Mouse (Mus musculus) adrenal gland, adult 10 weeks (tissue): ENCODE data around the gene Atp6v0e. TPM values are rescaled to one million over a fixed set of nuclear protein-coding genes. Genes with fewer than 3 reads are reported as not detected.

Experiments
- polyA plus RNA-seq: library from polyadenylated mRNA; stranded (reverse); fragments of 350-450 nt; fragmentation: Illumina TruSeq; extraction: RNeasy Lipid Tissue Mini Kit (QIAGEN cat#74804); gene quantifications from one replicate; pipeline ENCODE4 v1.2.3, GENCODE M21; 2014; ENCODE audit warnings: low read depth, low replicate concordance

The Atp6v0e gene
- polyA plus RNA-seq = 91.7 TPM

DNA sequence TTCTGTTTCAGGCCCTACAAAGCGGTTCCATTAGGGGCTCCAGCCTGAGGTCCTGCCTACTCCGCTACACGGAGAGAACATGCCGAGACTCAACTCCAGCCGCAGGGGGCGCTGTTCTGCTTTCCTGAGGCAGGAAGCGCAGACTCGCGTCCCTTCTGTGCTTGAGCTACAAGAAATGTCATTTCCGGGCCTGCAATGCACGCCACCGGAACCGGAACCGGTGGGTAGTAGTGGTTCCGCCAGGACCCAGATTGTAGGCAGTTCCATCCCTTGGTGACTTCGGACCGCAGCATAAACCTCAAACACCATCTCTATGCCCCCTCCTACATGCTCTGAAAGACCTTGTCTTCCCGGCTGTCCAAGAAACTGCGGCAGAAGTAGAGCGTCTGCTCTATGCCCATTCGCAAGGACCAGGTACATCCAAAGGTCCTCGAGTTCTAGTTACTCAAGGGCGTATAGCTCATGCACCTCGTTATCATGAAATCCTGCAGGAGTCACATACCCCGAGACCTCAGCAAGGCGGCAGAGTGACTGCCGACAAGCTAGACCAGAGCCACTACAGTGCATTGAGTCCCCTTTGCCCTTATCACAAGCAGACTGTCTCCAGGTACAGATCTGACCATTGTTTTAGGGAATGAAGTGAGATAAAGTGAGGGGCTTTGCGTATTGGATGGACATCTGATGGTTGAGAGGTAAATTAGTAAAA is at the start of gene Atp6v0e:
Gene Atp6v0e (plus strand): TSS at position 254 of the 706 bp plus-strand sequence.

DNA sequence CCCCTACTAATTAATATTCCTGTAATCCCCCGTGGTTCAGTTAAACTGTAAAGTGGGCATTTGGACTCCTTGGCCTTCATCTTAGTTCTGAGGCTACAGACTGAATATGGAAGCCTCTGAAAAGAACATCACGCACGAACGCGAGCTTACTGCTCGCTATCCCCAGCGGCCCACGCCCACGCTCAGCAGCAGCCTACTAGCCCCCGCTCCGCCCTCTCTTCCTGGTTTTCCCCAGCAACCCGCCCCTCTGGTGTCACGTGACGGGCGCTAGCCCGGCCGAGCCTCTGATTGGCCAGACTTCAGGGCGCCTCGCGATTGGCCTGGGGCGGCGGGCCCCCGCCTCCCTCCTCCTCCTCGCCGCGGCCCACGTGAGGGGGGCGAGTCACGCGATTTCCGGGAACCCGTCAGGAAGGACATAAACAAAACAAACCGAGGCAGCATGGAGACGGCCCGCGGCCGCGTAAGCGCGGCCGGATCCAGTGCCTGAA is 52.3 kb downstream of the Atp6v0e start, which contains the start of gene Crebrf:
Gene Crebrf (plus strand): TSS at position 380 of the 488 bp plus-strand sequence.

Other genes with a start within 250 kb of the Atp6v0e start
- gene Neurl1b, start 248.4 kb upstream of the Atp6v0e start, polyA plus RNA-seq = 3.0 TPM
- 65.3 TPM for gene Ergic1, start 101.7 kb upstream of the Atp6v0e start, polyA plus RNA-seq
- gene Dusp1, start 101.1 kb upstream of the Atp6v0e start, polyA plus RNA-seq = 48.2 TPM
- 79.0 TPM for gene Crebrf, start 52.4 kb downstream of the Atp6v0e start, polyA plus RNA-seq
- gene Bnip1, start 117.8 kb downstream of the Atp6v0e start, polyA plus RNA-seq = 10.3 TPM
- not detected for gene Nkx2-5, start 181.8 kb downstream of the Atp6v0e start, polyA plus RNA-seq